Mouse (Mus musculus) megakaryocyte, embryonic 14.5 days (primary cell): ENCODE data around the gene Nrgn.

ENCODE experiments used
- FLI1 ChIP-seq: IDR thresholded peaks from 2 replicates; pipeline ENCODE4 v1.6.1; 2012; ENCODE audit warnings: low read length, inconsistent platforms, mixed read lengths
- GATA1 ChIP-seq: IDR thresholded peaks from 3 replicates; pipeline ENCODE4 v1.6.1; 2012; ENCODE audit warnings: mixed read lengths, low read length, inconsistent platforms, borderline replicate concordance

DNA sequence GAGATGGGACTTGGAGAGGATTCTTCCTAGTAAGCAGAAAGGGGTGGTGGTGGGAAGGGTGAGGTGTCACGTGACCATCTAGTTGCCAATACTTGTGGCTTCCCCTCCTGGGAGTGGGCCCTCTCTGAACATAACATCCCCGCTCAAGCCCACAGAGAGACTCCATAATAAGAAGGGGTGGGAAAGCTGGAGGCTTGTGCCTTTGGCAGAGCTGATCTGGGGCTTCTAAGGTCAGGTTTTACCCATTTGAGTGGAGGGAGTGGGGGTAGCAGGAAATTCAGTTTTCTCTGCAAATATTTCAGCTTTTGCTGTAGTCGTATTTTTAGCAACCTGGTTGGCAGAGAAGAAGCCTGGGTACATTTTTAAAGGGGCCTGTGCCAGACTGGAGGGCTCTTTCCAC is 3.7 kb upstream of the Nrgn start:
- TF ChIP-seq GATA1 = no peak
- no peak for TF ChIP-seq FLI1
